Mouse (Mus musculus): ENCODE results near the gene Tmed9. TPM values are rescaled to one million over a fixed set of nuclear protein-coding genes. Genes with fewer than 3 reads are reported as not detected.
A peak's percentile ranks its signal among the peaks of the same experiment; 100 is the strongest.
"Not testable (repeated sequence)": the region's sequence is repeated elsewhere in the genome, so short reads cannot be mapped to it uniquely, and the experiment has no call there.

Gene Tmed9
- total RNA-seq, 2 experiments from 2014 or later = 128 to 141 TPM

- H3K4me3 ChIP-seq = no peak overlapping the region
- TF ChIP-seq CTCF (IDR thresholded peaks at IDR 0.05) = peak; percentile 71
- DNase-seq (ENCODE audit: extremely low spot score in 1 of 2, low spot score in 2 of 2) = no peak
- no peak overlapping the region for H3K27ac ChIP-seq
- intact Hi-C loops (cut with DNase I) = no loop called here
These were observed 32.6 kb upstream of the Tmed9 start for GRCm38 (mm10) chr13:55540933-55541332.

DNA sequence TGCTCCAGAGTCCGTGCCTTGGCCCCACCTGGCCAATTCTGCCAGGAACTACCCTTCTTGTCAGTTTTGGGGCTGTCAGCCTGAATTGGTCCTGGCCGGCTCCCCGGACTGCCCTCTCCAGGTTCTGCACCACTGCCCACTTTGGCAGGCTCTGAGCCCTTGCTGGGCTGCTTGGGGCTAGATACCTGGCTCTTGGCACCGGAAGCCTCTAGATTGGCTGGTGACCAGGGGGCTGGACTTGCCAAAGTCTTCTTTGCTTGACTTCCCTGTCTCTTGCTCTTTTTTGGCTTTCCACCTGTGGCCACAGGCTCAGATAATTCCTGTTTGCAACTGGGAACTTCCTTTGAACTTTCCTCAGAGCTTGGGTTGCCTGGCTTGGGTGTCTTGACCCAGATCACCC is 30.6 kb upstream of the Tmed9 start:
- no peak for DNase-seq (ENCODE audit: extremely low spot score in 1 of 2, low spot score in 2 of 2)
- Histone ChIP-seq H3K27ac (no peak overlapping the region), H3K4me3 (no peak overlapping the region)
- no peak for TF ChIP-seq CTCF (IDR thresholded peaks at IDR 0.05)
- intact Hi-C loops (cut with DNase I) = no loop called here

GRCm38 (mm10) chr13:55543447-55543846 is 30.1 kb upstream of the Tmed9 start:
- DNase-seq (ENCODE audit: extremely low spot score in 1 of 2, low spot score in 2 of 2) = no peak
- intact Hi-C loops (cut with DNase I) = no loop called here
- no peak for TF ChIP-seq CTCF (IDR thresholded peaks at IDR 0.05)
- Histone ChIP-seq H3K27ac (no peak overlapping the region), H3K4me3 (no peak overlapping the region)

DNA sequence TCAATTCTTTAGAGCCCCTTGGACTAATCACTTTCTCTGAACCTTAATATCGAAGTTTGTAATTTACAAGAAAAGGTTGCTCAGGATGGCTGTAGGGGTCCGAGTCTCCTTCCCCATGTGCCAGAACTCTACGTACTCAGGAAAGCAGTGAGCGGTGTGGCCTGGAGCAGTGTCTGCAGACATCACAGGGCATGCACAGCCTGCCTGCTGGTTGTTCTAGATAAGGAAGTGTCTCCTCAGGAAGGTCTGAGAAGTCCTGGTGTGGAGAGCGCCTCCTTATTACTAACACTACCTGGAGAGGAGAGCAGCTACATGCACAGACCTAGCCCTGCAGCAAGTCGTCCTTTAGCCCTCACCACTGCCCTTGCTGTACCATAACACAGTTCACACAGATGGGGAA is 28.7 kb upstream of the Tmed9 start:
- intact Hi-C loops (cut with DNase I) = no loop called here
- no peak for DNase-seq (ENCODE audit: extremely low spot score in 1 of 2, low spot score in 2 of 2)
- no peak for TF ChIP-seq CTCF (IDR thresholded peaks at IDR 0.05)
- Histone ChIP-seq H3K27ac (no peak overlapping the region), H3K4me3 (no peak overlapping the region)

- TF ChIP-seq CTCF (IDR thresholded peaks at IDR 0.05) = no peak
- intact Hi-C loops (cut with DNase I) = no loop called here
- no peak for DNase-seq (ENCODE audit: extremely low spot score in 1 of 2, low spot score in 2 of 2)
- H3K27ac ChIP-seq = no peak overlapping the region
- H3K4me3 ChIP-seq = no peak overlapping the region
These were observed 25.6 kb upstream of the Tmed9 start for GRCm38 (mm10) chr13:55547916-55548315.

DNA sequence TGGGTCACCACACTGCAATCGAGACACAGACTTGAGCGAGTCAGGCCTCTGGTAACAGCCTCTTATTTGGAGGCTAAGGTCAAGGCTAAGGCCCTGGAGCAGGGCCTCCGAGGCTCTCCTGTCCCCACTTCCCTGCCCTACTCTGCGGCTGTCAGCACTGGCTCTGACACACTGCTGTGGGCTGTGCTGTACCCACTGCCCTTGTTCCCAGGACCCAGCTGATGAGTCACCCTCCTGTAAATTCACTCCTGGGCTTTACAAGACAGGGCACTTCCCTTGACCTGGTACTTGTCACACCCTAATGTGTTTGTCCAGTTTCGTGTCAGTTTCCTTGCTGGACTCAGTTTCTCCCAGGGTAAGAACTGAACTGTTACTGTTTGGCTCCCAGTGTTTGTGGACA is 25.1 kb upstream of the Tmed9 start:
- H3K4me3 ChIP-seq = no peak overlapping the region
- no peak overlapping the region for H3K27ac ChIP-seq
- no peak for TF ChIP-seq CTCF (IDR thresholded peaks at IDR 0.05)
- intact Hi-C loops (cut with DNase I) = no loop called here
- DNase-seq (ENCODE audit: extremely low spot score in 1 of 2, low spot score in 2 of 2) = no peak

GRCm38 (mm10) chr13:55549061-55549460 is 24.5 kb upstream of the Tmed9 start:
- no peak for DNase-seq (ENCODE audit: extremely low spot score in 1 of 2, low spot score in 2 of 2)
- H3K4me3 ChIP-seq = no peak overlapping the region
- intact Hi-C loops (cut with DNase I) = no loop called here
- no peak for TF ChIP-seq CTCF (IDR thresholded peaks at IDR 0.05)
- H3K27ac ChIP-seq = no peak overlapping the region

GRCm38 (mm10) chr13:55555921-55556320 is 17.6 kb upstream of the Tmed9 start:
- H3K27ac ChIP-seq = no peak overlapping the region
- no peak overlapping the region for H3K4me3 ChIP-seq
- intact Hi-C loops (cut with DNase I) = no loop called here
- no peak for TF ChIP-seq CTCF (IDR thresholded peaks at IDR 0.05)
- no peak for DNase-seq (ENCODE audit: extremely low spot score in 1 of 2, low spot score in 2 of 2)

GRCm38 (mm10) chr13:55557499-55557898 is 16.0 kb upstream of the Tmed9 start:
- Histone ChIP-seq H3K27ac (no peak overlapping the region), H3K4me3 (no peak overlapping the region)
- no peak for DNase-seq (ENCODE audit: extremely low spot score in 1 of 2, low spot score in 2 of 2)
- intact Hi-C loops (cut with DNase I) = no loop called here
- TF ChIP-seq CTCF (IDR thresholded peaks at IDR 0.05) = no peak

- Histone ChIP-seq H3K27ac (no peak overlapping the region), H3K4me3 (no peak overlapping the region)
- DNase-seq (ENCODE audit: extremely low spot score in 1 of 2, low spot score in 2 of 2) = no peak
- TF ChIP-seq CTCF (IDR thresholded peaks at IDR 0.05) = no peak
- intact Hi-C loops (cut with DNase I) = no loop called here
These were observed 10.2 kb upstream of the Tmed9 start for GRCm38 (mm10) chr13:55563266-55563879.

DNA sequence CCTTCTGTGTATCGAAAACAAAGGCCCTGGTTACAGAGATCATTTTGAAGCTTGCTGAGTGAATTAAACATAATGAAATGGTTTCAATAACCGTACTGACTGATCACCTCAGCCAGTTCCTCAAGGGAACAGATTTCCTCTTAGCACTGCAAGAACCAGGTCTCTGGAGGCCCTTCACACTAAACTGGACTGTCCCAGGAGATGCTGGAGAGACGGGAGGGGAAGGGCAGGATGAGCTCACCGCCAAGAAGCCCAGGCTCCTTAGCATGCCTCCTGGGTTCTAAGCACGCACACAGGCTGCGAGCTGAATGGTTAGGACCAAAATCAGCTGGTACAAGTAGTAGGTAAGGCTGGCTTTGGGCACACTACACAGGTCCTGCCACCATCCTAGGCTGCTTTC is 6.5 kb upstream of the Tmed9 start:
- Histone ChIP-seq H3K27ac (no peak overlapping the region), H3K4me3 (no peak overlapping the region)
- no peak for DNase-seq (ENCODE audit: extremely low spot score in 1 of 2, low spot score in 2 of 2)
- intact Hi-C loops (cut with DNase I) = no loop called here
- no peak for TF ChIP-seq CTCF (IDR thresholded peaks at IDR 0.05)

DNA sequence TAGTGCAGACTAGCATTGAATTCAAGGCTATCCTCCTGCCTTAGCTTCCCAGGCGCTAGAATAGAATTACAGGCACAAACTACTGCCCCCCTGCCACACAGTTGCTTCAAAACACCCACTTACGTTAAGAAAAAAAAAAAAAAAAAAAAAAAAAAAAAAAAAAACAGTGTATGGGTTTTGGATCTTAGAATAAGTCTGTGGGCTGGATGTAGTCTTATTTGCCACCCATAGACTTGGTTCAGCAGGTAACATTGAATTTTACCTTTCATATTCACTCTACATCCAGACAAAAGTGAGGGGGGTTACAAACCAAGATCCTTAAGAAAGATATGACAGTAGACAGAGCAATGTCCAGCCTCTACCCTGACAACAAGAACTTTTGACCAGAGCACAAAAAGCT is 5.6 kb upstream of the Tmed9 start:
- no peak overlapping the region for H3K4me3 ChIP-seq
- TF ChIP-seq CTCF (IDR thresholded peaks at IDR 0.05) = no peak

DNA sequence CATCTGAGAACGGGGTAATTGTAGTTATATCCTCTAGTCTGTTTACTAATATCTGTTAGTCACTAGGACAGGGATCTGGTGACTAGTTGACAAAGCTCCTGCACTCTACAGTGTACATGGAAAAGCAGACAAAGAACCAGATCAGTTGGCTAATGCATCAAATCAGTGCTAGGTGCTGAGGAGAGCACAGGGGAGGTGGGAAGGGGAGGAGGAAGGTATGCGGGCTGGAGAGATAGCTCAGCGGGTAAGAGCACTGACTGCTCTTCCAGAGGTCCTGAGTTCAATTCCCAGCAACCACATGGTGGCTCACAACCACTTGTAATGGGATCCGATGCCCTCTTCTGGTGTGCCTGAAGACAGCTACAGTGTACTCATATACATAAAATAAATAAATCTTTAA is 5.0 kb upstream of the Tmed9 start:
- intact Hi-C loops (cut with DNase I) = not testable (repeated sequence)

More for the DNA sequence above, 5.6 kb upstream of the Tmed9 start:
- DNase-seq (ENCODE audit: extremely low spot score in 1 of 2, low spot score in 2 of 2) = no peak
- H3K27ac ChIP-seq = no peak overlapping the region
- intact Hi-C loops (cut with DNase I) = no loop called here

More for the DNA sequence above, 5.0 kb upstream of the Tmed9 start:
- not testable (repeated sequence) for DNase-seq (ENCODE audit: extremely low spot score in 1 of 2, low spot score in 2 of 2); H3K4me3 ChIP-seq; H3K27ac ChIP-seq
